Mouse (Mus musculus) gastrocnemius, adult 8-10 months (tissue): ENCODE measurements around the gene 4930518I15Rik. TPM values are rescaled to one million over a fixed set of nuclear protein-coding genes. Genes with fewer than 3 reads are reported as not detected.
"Not testable (repeated sequence)": the region's sequence is repeated elsewhere in the genome, so short reads cannot be mapped to it uniquely, and the experiment has no call there.

Experiments used
- DNase-seq, 2 experiments: peaks; one replicate each; pipeline ENCODE4 v3.0.0; 2022; ENCODE audit warnings: low spot score in 2 of 2
- total RNA-seq, 4 experiments: library from RNA; stranded (reverse); gene quantifications; 2 replicates each; pipeline ENCODE4 v1.2.4; 2022

The 4930518I15Rik gene
- total RNA-seq, 4 experiments from 2014 or later, result 0.22 to 0.86 (median 0.40) TPM

GRCm38 (mm10) chr2:156843331-156843730 is 14.4 kb downstream of the 4930518I15Rik start:
- no peak for DNase-seq

- DNase-seq, result no peak
Measured at GRCm38 (mm10) chr2:156842711-156843110, 15.0 kb downstream of the 4930518I15Rik start.

- DNase-seq, result peak; percentile 25 to 62
Measured at GRCm38 (mm10) chr2:156841841-156842706, 15.7 kb downstream of the 4930518I15Rik start.

GRCm38 (mm10) chr2:156841028-156841840 is 16.5 kb downstream of the 4930518I15Rik start:
- DNase-seq, result no peak

GRCm38 (mm10) chr2:156840301-156841027 is 17.3 kb downstream of the 4930518I15Rik start:
- DNase-seq, result no peak

GRCm38 (mm10) chr2:156839319-156840191 is 18.2 kb downstream of the 4930518I15Rik start, which contains the start of gene Tgif2:
Gene Tgif2 (plus strand): TSS chr2:156840007.
- peak in 1 of 2 experiments; percentile 20 for DNase-seq

- DNase-seq, result no peak
Measured at GRCm38 (mm10) chr2:156838839-156839238, 18.9 kb downstream of the 4930518I15Rik start.

- no peak for DNase-seq
Measured at GRCm38 (mm10) chr2:156834336-156834735, 23.4 kb downstream of the 4930518I15Rik start.

- not testable (repeated sequence) for DNase-seq
Measured at GRCm38 (mm10) chr2:156825128-156825527, 32.6 kb downstream of the 4930518I15Rik start.

- no peak for DNase-seq
Measured at GRCm38 (mm10) chr2:156816116-156816515, 41.6 kb downstream of the 4930518I15Rik start.

GRCm38 (mm10) chr2:156815412-156815811 is 42.3 kb downstream of the 4930518I15Rik start:
- DNase-seq, result no peak

GRCm38 (mm10) chr2:156814893-156815292 is 42.9 kb downstream of the 4930518I15Rik start:
- DNase-seq, result no peak

- no peak for DNase-seq
Measured at GRCm38 (mm10) chr2:156814344-156814801, 43.4 kb downstream of the 4930518I15Rik start.

- DNase-seq, result no peak
Measured at GRCm38 (mm10) chr2:156811556-156811955, 46.2 kb downstream of the 4930518I15Rik start.

- DNase-seq, result no peak
Measured at GRCm38 (mm10) chr2:156810716-156811115, 47.0 kb downstream of the 4930518I15Rik start.

- peak; percentile 27 to 34 for DNase-seq
Measured at GRCm38 (mm10) chr2:156809579-156809978, 48.2 kb downstream of the 4930518I15Rik start.

- DNase-seq, result no peak
Measured at GRCm38 (mm10) chr2:156806886-156807285, 50.9 kb downstream of the 4930518I15Rik start.
